Mouse (Mus musculus) testis, adult 2 months (tissue): ENCODE results near the gene Stn1.

ENCODE experiments used
- CTCF ChIP-seq: fragments of 200-500 bp; IDR thresholded peaks from 2 replicates; pipeline ENCODE4 v1.5.1; 2012; ENCODE audit warnings: low read depth, mild to moderate bottlenecking, inconsistent platforms, low read length, moderate library complexity; ENCODE audit not compliant: control insufficient read depth, insufficient read depth, insufficient replicate concordance
- POLR2A ChIP-seq: fragments of 200-500 bp; IDR thresholded peaks from 2 replicates; pipeline ENCODE4 v1.6.1; 2012; ENCODE audit warnings: low read depth, mild to moderate bottlenecking, inconsistent platforms, low read length, moderate library complexity; ENCODE audit not compliant: control insufficient read depth

- no peak for TF ChIP-seq CTCF
- no peak for TF ChIP-seq POLR2A
Measured at GRCm38 (mm10) chr19:47499841-47500240, 37.5 kb downstream of the Stn1 start.
